Mouse (Mus musculus) c-Kit-negative CD71-positive TER-119-positive erythroid progenitor cells, embryonic 14.5 days (primary cell): ENCODE measurements around the gene Zfp408.
"Not testable (repeated sequence)": the region's sequence is repeated elsewhere in the genome, so short reads cannot be mapped to it uniquely, and the experiment has no call there.

ENCODE experiments used
- DNase-seq: peaks from one replicate; pipeline ENCODE4 v3.0.0-alpha.2; 2013; ENCODE audit warnings: low read depth, low spot score

The Zfp408 gene

DNA sequence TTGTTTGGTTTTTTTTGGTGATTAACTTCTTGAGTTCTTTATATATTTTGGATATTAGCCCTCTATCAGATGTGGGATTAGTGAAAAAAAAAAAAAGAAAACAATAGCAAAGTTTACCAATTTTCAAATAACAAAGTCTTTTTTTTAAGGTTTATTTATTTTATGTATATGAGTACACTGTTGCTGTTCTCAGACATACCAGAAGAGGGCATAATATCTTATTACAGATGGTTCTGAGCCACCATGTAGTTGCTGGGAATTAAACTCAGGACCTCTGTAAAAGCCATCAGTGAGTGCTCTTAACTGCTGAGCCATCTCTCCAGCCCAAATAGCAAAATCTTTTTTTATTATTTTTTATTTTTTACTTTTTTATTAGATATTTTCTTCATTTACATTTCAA lies 40.2 kb downstream of the Zfp408 start:
- not testable (repeated sequence) for DNase-seq

DNA sequence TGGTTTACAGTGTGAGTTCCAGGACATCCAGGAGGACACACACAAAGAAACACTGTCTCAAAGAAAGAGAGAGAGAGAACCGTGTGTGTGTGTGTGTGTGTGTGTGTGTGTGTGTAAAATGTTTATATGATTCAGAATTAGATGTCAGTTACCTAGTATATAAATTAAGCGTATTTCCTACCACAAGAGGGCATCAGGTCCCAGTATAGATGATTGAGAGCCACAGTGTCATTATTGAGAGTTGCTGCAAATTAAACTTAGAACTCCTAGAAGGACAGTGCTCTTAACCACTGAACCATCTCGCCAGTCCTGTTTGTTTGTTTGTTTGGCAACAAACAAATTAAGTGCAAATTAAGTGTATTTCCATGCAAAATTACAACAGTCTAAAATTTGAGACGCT lies 47.2 kb downstream of the Zfp408 start:
- DNase-seq = no peak

DNA sequence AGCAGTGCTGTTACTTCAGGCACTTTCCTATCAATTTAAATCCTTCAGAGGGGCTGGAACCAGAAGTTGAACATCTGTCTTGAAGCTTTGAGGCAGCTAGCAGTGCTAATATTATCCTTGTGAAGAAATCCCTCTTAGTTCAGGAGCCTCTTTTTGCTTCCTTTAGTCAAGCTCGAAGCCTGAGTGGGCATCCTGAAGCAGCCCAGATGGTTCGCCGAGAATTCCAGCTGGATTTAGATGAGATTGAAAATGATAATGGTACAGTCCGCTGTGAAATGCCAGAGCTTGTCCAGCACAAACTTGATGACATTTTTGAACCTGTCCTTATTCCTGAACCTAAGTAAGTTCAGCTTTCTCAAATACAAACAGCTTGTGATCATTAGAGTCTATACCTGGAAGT lies 49.1 kb downstream of the Zfp408 start:
- no peak for DNase-seq
